Mouse (Mus musculus) macrophage (primary cell): ENCODE data around the gene Lgals4. TPM values are rescaled to one million over a fixed set of nuclear protein-coding genes. Genes with fewer than 3 reads are reported as not detected.

ENCODE experiments used
- H3K27ac ChIP-seq: fragments of 350-480 bp; formaldehyde crosslinking; 2 replicates; pipeline ENCODE4 v1.9.0; 2021
- H3K36me3 ChIP-seq: fragments of 350-480 bp; formaldehyde crosslinking; 2 replicates; pipeline ENCODE4 v1.9.0; 2021; ENCODE audit errors: inconsistent target
- H3K4me3 ChIP-seq: fragments of 350-480 bp; formaldehyde crosslinking; 2 replicates; pipeline ENCODE4 v1.9.0; 2021; ENCODE audit errors: inconsistent target
- H3K79me2 ChIP-seq: fragments of 350-480 bp; formaldehyde crosslinking; 2 replicates; pipeline ENCODE4 v1.9.0; 2021; ENCODE audit errors: inconsistent target
- WGBS: methylation state at CpG from one replicate; pipeline ENCODE4 v1.1.7; 2026; ENCODE audit warnings: inconsistent platforms; ENCODE audit not compliant: missing documents; 5-methylcytosine and 5-hydroxymethylcytosine counted together
- polyA plus RNA-seq: library from polyadenylated mRNA; stranded (reverse); fragments of 250-400 nt; gene quantifications from 3 replicates; pipeline ENCODE4 v1.2.4, GENCODE M21; 2018; ENCODE audit warnings: inconsistent platforms

Gene Lgals4
- polyA plus RNA-seq, 1 experiment from 2014 or later = 0.96 TPM

DNA sequence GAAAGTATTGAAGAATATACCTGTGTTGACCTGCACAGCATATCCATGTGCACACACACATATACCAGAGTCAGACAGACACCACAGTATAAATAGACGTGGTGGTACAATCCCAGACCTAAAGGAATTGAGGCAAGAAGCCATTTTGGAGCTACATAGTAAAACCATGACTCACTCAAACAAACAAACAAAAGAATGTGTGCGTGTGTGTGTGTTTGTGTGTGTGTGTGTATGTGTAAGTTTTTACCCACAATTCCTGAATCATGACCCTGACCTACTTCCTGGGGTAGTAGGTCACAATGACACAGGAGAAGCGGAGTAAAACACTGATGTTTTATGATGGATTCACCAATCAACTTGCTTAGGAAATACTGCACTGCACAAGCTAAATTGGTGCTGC, 32.2 kb upstream of the Lgals4 start:
- 100% methylated on average over 2 of the region's 3 CpGs for WGBS

DNA sequence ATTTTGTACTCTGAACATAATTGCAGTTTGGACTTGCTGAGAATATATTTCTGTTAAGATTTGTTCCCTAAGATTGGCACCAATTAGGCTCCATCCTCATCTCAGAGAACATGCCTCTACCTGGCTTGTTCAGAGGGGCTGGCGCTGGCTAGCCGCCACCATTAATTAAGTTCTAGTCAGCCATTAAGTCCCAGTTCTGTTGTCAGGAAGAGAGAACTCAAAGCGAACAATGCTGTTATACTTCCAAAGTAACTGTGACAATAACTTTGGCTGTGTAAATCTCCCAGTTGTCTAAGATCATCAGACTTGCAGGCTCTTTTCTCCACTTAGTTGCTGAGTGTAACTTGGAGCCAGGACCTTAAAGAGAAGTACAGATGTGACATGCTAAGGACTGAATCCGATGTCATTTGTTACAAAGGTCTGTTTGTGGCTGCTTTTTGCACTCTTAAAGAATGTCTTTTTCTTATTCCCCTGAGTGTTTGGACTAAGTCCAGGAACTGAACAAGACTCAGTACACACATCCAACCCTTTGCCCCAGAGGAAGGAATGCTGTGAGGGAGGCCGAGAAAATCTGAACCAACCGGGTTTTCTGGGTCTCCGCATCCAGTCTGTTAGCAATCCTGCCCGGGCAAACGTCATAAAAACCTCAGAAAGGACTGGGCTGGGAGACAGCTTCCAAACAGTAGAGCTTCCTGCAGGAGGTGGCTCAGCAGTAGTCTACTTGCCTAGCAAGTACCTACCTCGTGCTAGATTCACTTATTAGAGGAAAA, 31.6 kb upstream of the Lgals4 start:
- H3K79me2 ChIP-seq = peaks cover 9% of the 10 kb centered on the region; the same call in 1 of the 2 replicates
- WGBS = 55% methylated on average over 10 of the region's 10 CpGs
- no peak overlapping the region for H3K4me3 ChIP-seq
- H3K27ac ChIP-seq = peak overlapping the region; percentile 40
- peaks cover 15% of the 10 kb centered on the region; the same call in 1 of the 2 replicates for H3K36me3 ChIP-seq

More for the DNA sequence above, 32.2 kb upstream of the Lgals4 start:
- Histone ChIP-seq H3K27ac (no peak overlapping the region), H3K79me2 (peaks cover 12% of the 10 kb centered on the region; the same call in 1 of the 2 replicates), H3K36me3 (peaks cover 15% of the 10 kb centered on the region; the same call in 1 of the 2 replicates), H3K4me3 (no peak overlapping the region)

DNA sequence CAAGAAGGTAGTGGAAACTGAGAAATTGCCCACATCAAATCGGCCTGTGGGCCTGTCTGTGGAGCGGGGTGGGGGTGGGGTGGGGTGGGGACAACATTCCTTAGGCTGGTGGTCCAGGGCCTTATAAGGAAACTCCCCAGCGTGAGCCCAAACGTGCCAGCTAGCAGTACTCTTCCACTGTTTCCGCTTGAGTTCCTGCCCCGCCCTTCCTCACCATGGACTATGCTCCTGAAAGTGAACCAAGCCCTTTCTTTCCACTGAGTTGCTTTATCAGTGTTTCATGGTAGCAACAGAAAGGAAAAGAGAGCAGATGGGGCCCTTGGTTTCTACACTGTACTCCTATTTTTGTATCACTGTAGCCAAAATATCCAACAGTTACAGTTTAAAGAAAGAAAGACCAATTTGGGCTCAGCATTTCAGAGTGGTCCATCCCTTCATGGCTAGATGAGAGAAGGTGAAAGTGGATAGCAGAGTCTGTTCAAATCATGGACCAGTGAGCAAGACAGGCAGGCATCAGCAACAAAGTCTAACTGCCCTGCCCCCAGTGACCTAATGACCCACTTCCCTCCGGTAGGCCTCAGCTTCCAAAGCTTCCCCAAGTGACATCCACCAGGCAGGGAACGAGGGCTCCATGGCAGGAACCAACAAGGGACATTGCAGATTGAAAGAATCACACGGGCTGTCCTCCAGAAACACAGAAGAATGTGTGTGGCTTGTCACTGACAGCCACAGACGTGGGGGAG, 30.6 kb upstream of the Lgals4 start:
- no peaks in the 10 kb centered on the region; the same call in 1 of the 2 replicates for H3K79me2 ChIP-seq
- peaks cover 11% of the 10 kb centered on the region; the same call in 1 of the 2 replicates for H3K36me3 ChIP-seq
- no peak overlapping the region for H3K4me3 ChIP-seq
- H3K27ac ChIP-seq = peak overlapping the region; percentile 40
- 21% methylated on average over 10 of the region's 10 CpGs for WGBS

DNA sequence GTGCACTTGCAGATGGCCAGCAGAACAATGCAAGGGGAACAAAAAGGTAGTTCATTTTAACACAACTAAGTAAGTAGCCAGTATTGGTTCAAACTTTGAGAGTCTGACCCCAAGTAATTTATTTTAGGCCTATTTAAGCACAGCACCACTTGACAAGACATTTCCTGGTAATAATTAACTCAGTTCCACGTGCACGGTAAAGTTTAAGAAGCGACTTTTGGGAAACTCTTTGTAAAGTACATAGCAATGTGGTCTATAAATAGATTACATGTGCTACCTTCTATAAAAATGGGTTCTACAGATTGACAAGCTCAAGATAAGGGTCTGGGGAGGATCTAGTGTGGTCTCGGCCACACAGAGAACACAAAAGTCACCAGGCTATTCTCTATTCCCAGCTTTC, 29.9 kb upstream of the Lgals4 start:
- 87% methylated on average over 4 of the region's 4 CpGs for WGBS
- H3K79me2 ChIP-seq = no peaks in the 10 kb centered on the region
- H3K27ac ChIP-seq = no peak overlapping the region
- H3K36me3 ChIP-seq = 0 out of 2 replicates have a peak, but pooled peaks cover 5% of the 10 kb centered on the region
- H3K4me3 ChIP-seq = no peak overlapping the region

DNA sequence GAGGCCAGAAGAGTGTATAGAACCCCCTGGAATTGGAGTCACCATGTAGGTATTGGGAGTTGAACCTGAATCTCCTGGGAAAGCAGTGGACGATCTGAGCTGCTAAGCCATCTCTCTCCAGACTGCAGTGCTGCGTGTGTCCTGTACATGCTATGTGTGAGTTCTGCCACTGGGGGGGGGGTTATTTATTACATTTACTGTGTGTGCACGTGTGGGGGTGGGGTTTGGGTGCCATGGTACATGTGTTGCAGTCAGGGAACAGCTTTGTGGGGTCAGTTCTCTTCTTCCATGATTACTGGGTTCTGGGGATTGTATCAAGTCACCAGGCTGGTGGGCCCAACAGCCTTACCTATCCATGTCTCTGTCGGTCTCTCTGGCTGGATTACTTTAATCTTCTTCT, 26.8 kb upstream of the Lgals4 start:
- 71% methylated on average over 2 of the region's 4 CpGs for WGBS
- peaks cover 6% of the 10 kb centered on the region for H3K79me2 ChIP-seq
- no peak overlapping the region for H3K27ac ChIP-seq
- no peak overlapping the region for H3K4me3 ChIP-seq
- H3K36me3 ChIP-seq = no peaks in the 10 kb centered on the region

DNA sequence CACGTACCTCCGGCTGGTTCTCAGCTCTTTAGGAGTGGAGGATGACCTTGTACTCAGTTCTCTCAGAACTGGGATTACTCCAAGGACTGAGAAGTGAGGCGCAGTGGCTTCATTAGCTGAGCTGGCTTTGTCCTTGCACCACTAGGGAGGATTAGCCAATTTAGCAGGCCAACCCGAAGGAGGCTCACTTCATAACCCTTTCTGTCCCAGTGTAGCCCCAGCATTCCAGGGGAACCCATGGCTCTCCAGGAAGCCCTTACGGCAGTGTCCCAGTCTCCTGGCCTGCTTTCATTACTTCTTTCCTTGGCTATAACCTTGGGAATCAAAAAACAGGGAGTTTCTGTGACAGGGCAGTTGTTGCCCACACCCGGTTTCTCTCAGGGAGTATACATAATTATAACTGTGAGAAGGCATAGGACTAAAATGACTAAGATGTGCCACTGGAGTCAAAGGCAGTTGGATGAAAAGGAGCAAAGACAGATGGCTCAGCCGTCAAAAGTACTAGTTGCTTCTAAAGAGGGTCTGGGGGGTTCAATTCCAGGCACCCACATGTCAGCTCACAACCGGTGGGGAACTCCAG, 25.9 kb upstream of the Lgals4 start:
- WGBS = 78% methylated on average over 6 of the region's 8 CpGs
- Histone ChIP-seq H3K79me2 (peaks cover 15% of the 10 kb centered on the region), H3K36me3 (no peaks in the 10 kb centered on the region), H3K27ac (peak overlapping the region; percentile 96), H3K4me3 (peak overlapping the region; percentile 68; the same call in 1 of the 2 replicates)

DNA sequence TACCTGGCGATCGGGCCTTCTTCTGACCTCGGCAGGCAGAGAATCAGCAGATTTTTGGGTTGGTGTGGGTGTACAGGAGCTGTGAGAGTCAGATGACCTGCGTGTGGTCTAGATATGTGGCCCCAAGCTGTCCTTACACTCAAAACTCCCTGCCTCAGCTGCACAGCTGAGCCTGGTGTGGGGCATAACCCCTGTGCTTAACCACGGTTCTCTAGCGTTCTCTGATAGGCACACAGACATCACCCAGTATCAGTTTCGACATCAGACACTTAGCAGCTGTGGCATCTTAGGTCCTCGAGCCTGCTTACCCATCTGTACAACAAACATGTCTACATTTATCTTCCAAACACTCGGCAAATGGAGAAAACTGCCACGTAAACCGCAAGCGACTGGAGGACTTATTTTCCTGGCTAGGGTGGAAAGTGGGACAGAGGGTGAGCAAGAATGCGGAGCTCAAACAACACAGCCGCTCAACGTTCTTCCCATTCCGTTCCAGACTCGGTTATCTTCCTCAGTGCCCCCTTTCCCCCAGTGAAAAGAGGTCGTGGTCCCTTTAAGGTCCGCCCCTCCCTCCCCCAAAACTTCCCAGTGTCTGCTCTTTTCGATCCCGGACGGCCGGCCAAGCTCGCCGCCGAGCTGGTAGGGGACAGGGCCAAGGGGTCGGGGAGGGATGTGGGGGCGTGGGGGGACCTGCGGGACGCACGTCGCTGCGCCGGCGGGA, 25.3 kb upstream of the Lgals4 start, which contains the start of gene Hnrnpl:
Gene Hnrnpl (plus strand): TSS at position 321 of the 721 bp plus-strand sequence.
- H3K27ac ChIP-seq = peak within 1 kb of the TSS; percentile 96
- H3K36me3 ChIP-seq = peaks cover 2% of the 10 kb centered on the region; the same call in 1 of the 2 replicates
- peak within 1 kb of the TSS; percentile 68 for H3K4me3 ChIP-seq
- 3% methylated on average over 35 of the region's 35 CpGs for WGBS
- H3K79me2 ChIP-seq = peaks cover 22% of the 10 kb centered on the region

DNA sequence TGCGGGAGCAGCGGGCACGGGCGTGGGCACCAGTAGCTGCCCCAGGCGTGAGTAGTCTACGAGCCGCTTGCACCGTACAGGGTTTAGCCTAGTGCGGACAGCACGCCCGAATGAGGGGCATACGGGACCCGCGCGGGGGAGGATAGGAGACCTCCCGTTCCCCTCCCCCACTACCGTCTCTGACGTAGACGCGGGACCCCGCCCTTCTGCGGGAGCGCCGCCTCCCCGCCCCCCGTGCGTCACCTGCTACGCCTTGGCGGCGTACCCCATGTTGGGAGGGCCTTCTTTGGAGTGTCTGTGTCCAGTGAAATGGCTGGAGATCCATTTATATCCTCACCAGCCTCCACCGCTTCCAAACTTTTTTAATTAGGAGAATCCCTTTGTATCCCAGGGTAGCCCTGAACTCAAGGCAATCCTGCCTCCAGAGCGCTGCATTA, 24.7 kb upstream of the Lgals4 start:
- Histone ChIP-seq H3K4me3 (peak overlapping the region; percentile 68), H3K36me3 (peaks cover 8% of the 10 kb centered on the region)
- 0% methylated on average over 20 of the region's 32 CpGs for WGBS

DNA sequence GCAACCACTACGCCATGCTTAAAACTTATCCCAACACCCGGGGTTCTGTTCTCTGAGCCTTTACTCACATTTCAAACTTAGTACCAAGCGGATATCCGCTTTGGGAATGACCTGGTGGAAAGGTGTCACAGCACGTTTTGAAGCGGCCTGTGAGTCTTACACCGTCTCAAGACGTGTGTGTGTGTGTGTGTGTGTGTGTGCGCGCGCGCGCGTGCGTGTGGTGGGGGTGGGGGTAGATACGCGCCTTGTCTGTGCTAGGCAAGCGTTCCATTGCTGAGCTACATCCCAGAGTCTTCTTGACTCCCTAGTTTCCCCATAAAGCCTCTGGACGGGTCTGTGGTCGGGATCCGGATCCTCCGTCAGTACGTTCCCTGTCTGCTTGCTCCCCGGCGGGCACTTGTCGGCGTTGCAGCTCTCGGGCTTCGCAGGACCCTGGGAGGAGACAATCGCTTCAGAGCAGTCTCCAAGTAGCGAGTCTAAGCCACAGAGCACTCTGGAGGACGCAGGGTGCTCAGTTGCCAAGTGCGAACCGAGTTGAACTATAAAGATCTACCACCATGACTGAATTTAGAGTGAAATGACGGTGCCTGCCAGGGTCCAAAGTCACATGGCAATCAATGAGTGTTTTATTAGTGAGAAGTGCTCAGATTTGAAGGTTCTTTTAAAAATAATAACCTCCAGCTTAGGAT, 24.1 kb upstream of the Lgals4 start:
- peak overlapping the region; percentile 68 for H3K4me3 ChIP-seq
- H3K79me2 ChIP-seq = peaks cover 33% of the 10 kb centered on the region
- 0% methylated on average over 26 of the region's 35 CpGs for WGBS
- peaks cover 13% of the 10 kb centered on the region for H3K36me3 ChIP-seq
- peak overlapping the region; percentile 96 for H3K27ac ChIP-seq

More for the DNA sequence above, 24.7 kb upstream of the Lgals4 start:
- peak overlapping the region; percentile 96 for H3K27ac ChIP-seq
- peaks cover 27% of the 10 kb centered on the region for H3K79me2 ChIP-seq

DNA sequence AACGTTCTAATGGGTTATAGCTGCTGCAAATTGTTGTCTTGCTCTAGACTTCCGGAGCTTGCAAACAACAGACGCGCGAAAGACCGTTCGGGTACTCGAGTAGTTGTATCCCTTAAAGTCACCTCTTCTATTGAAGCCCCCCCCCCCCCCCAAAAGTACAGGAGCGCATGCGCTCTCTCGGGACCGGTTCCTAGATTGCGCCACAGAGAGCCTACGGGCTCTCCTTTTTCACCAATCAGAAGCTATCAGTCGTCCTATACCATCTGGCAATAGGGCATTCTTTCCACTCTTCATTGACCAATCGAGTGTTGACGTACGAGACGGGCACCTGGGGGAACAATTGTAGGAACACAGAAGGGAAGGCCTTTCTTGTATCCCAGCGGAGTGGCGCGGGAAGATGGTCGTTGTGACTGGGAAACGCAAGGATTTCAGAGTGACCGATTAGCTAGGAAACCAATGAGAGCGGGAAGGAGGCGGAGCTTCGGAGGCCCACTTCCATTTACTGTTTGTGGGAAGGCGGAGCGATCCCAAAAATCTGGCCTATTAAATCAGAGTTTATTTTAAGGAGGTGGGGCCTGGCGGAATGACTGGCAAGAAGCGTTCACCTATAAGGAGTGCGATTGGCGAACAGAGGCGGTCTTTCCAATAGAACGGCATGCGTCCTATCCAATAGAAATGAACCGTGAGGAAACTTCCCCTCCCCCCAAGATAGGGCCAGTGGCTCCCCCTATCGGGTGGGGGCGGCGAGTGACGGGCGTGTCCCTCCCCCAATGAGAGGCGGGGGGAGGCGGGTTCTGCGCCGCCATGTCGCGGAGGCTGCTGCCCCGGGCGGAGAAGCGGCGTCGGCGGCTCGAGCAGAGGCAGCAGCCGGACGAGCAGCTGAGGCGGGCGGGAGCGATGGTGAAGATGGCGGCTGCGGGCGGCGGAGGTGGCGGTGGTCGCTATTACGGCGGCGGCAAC, 23.3 kb upstream of the Lgals4 start:
- peak overlapping the region; percentile 96 for H3K27ac ChIP-seq
- under 1% methylated on average over 64 of the region's 70 CpGs for WGBS
- peak overlapping the region; percentile 71 for H3K4me3 ChIP-seq
- peaks cover 22% of the 10 kb centered on the region for H3K36me3 ChIP-seq
- H3K79me2 ChIP-seq = peaks cover 42% of the 10 kb centered on the region

DNA sequence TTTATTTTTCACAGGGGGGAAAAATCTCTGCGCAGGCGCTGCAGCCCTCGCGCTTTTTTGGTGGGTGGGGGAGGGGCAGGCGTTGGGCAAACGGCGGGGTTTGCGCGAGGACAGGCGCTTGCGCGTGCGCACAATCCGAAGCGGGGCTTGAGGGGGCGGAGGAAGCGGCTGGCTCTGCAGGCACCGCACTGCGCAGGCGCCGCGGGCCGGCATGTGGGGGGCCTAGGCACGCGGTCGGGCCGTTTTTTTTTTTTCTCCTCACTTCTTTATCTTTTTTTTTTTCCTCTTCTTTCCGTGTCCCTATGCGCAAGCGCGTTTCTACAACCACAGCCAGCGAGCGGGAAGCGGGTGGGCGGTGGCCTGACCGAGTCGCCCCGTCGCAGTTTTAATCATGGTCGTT, 22.4 kb upstream of the Lgals4 start:
- peaks cover 30% of the 10 kb centered on the region for H3K36me3 ChIP-seq
- peak overlapping the region; percentile 53 for H3K27ac ChIP-seq
- H3K79me2 ChIP-seq = peaks cover 50% of the 10 kb centered on the region
- under 1% methylated on average over 40 of the region's 40 CpGs for WGBS
- H3K4me3 ChIP-seq = peak overlapping the region; percentile 71

DNA sequence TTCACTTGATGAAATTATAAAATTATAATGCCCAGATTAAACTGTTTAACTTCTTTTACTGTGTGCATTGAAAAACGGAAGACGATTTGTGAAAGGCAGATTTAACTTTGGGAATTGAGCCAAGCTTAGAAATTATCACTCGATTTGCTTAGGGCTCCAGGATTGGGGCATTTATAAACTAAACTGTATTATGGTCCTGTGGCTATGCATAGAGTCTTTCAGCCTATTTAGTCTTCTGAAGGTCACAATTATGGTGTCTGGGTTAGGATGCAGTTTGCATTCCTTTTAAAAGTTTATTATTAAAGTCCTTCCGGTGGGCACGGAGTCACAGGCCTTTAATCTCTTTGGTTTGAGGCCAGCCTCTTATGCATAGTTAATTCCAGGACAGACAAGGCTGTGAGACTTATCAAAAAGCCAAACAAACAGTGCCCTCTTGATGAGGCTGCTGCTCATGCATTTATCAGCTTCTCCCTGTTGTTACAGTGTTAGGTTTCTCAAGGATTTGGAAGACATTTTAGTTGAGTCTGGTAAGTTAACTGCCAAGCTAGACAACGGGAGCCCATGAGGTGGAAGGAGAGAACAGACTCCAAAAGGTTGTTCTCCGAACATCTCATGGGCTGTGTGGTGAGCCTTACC, 21.9 kb upstream of the Lgals4 start:
- Histone ChIP-seq H3K79me2 (peaks cover 55% of the 10 kb centered on the region), H3K36me3 (peaks cover 36% of the 10 kb centered on the region), H3K27ac (peak overlapping the region; percentile 53), H3K4me3 (peak overlapping the region; percentile 71)
- 5% methylated on average over 7 of the region's 7 CpGs for WGBS
